Mouse (Mus musculus) testis, postnatal 14 days (tissue): ENCODE data around the gene H2afx.
"Not testable (repeated sequence)": the region's sequence is repeated elsewhere in the genome, so short reads cannot be mapped to it uniquely, and the experiment has no call there.

Experiments
- DNase-seq: peaks from one replicate; pipeline ENCODE4 v3.0.0; 2021; ENCODE audit warnings: low spot score

The H2afx gene

GRCm38 (mm10) chr9:44334396-44335330, at the start of gene H2afx:
TSS of gene H2afx (plus strand) at chr9:44334694.
- peak; percentile 100 for DNase-seq

GRCm38 (mm10) chr9:44286256-44286850, 48.1 kb upstream of the H2afx start:
- DNase-seq: no peak

DNA sequence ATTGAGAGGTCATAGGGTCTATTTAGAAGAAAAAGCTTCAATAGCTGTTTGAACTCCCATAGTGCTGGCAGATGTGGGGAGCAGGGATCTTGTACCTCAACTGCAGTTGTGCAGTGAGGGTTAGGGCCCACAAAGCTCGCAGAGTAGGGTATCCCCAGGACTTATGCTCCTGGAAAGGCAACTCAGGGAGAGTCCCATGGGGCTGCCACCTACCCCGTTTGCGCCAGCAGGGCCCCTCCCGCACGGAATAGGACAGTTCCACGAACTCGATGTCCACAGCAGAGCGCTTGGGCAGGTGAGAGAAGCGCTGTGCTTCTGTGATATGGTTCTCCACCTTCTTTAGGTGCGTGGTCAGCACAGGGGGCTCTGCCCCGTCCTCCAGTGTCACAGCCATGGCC, 47.5 kb upstream of the H2afx start:
- DNase-seq: no peak

- peak; percentile 30 for DNase-seq
Observed at GRCm38 (mm10) chr9:44287401-44288075, 47.0 kb upstream of the H2afx start.

- DNase-seq: no peak
Observed at GRCm38 (mm10) chr9:44288076-44288958, 46.2 kb upstream of the H2afx start, which contains the start of gene Abcg4. TSS of gene Abcg4 (minus strand) at chr9:44288615.

- no peak for DNase-seq
Observed at GRCm38 (mm10) chr9:44288959-44289291, 45.6 kb upstream of the H2afx start.

DNA sequence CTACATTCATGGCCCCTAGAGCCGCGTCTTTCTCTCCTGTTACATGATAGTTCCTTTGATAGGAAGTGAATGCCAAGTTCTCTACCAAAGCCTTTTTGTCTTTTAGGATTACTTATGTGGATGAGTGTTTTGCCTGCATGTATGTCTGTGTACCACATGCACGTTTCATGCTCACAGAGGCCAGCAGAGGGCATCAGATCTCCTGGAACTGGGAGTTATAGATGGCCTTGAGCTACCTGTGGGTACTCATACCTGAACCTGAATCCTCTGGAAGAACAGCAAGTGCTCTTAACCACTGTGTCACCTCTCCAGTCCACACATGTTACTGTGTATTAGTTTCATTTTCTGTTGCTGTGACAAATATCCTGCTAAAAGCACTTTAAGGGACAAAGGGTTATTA, 42.0 kb upstream of the H2afx start:
- no peak for DNase-seq

DNA sequence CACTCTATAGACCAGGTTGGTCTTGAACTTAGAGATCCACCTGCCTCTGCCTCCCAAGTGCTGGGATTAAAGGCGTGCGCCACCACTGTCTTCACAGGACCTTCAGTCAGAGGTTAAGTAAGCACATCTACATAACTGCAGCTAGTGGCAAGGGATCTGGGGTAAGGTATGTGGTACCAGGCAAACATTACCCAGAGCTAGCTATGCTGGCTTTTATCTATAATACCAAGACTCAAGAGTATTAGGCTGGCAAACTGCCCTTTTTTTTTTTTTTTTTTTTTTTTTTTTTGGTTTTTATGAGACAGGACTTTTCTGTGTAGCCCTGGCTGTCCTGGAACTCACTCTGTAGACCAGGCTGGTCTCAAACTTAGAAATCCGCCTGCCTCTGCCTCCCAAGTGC, 34.5 kb upstream of the H2afx start:
- DNase-seq: not testable (repeated sequence)

DNA sequence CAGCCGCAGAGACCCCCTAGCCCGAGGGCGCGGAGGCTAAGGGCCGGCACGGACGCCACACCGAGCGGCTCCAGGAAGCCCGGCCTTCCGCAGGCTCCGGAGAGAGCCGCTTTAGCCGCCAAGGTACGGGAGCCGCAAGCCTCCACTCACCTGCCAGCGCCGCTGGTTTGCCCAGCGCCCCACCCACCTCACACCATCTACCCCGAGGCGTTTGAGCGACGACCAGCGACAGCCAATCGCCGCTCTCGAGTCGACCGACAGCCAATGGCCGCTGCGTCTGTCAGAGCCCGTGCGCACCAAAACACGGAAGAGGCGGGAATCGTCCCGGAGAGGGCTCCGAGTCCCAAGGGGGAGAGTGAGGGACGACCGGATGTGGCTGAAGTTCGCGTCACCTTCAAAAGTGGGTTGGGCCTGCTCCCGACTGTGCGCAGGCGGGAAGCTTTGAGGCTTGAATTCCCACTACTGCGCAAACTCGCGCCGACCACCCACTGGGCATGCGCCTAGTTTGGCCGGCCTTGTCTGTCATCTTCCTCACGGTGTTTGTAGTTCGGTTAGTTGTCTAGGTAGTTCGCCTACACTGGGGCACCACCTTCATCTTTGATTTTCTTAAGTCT, 28.9 kb upstream of the H2afx start, which contains the start of gene Hinfp:
Hinfp (minus strand) TSS at position 206 of the 614 bp plus-strand sequence.
- peak; percentile 100 for DNase-seq

- DNase-seq: no peak
Observed at GRCm38 (mm10) chr9:44306532-44306931, 28.0 kb upstream of the H2afx start.

GRCm38 (mm10) chr9:44307248-44307647, 27.2 kb upstream of the H2afx start:
- no peak for DNase-seq

DNA sequence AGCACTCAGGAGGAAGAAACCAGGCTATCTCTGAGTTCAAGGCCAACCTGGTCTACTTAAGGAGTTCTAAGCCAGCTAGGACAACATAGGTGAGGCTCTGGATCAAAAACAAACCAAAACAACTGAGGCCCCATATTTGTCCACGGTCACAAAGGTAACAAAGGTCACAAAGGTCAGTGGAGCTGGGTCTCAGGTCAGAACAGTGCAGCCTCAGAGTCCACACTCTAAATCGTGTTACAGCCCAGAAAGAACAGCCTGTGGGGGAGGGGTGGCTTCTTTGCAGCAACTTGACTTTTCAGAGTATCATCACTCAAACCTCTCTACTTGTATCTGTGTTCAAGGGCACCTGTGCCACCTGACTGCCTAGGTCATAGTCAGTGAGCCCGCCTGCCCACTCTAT, 24.7 kb upstream of the H2afx start:
- no peak for DNase-seq

DNA sequence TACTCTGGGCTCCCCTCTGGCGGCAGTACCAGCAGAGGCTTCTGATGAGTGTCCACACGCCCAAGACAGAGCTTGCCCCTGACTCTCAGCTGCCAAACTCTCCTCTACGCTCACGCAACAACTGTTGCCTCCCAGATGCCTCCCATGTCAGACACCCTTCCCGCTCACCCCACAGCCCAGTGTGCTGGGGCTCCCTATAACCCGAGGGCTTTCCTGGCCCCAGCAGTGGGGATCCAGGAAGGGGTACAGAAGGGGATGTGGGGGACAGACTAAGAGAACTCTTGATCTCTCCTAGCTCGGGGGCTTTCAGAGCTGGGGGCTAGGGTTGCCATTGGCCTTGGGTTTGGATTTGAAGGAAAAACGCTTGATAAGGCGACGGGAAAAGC, 23.8 kb upstream of the H2afx start:
- no peak for DNase-seq

GRCm38 (mm10) chr9:44311136-44312134, 23.1 kb upstream of the H2afx start:
- no peak for DNase-seq

- DNase-seq: no peak
Observed at GRCm38 (mm10) chr9:44313476-44314256, 20.8 kb upstream of the H2afx start.

DNA sequence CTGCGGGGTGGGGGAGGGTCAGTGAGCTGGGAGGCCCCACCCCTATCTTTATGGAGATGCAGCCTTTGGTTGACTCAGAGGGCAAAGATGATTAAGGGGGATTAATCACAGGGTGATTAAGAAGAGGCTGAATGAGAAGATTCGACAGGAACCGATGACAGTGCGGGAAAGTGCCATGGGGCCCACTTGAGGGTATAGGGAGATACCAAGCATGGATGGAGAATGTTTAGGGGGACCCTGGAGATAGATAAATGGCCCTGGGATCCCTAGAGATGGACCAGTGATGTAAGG, 20.3 kb upstream of the H2afx start:
- DNase-seq: no peak

DNA sequence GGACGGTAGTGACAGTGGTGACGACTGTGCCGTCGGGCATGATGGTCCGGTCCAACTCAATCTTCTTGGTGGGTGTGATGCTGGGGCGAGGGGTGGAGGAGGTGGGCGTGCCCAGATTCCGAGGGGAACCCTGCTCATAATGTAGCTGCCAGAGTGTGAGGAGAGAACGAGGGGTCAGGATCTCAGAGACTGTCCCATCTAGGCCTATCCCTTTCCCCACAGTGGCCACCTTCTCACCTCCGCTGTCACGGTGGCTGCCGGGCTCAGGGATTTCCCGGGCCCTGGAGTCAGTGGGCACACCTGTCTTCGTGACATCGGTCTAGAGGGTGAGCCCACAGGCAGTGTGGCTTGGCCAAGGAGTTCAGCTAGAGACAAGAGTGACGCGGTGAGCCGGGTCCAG, 19.6 kb upstream of the H2afx start:
- no peak for DNase-seq

GRCm38 (mm10) chr9:44317452-44317851, 17.0 kb upstream of the H2afx start:
- DNase-seq: no peak

GRCm38 (mm10) chr9:44318076-44318825, 16.2 kb upstream of the H2afx start:
- DNase-seq: no peak
